Mouse (Mus musculus): ENCODE measurements around the gene Gm20547.
A peak's percentile ranks its signal among the peaks of the same experiment; 100 is the strongest.
"Not testable (repeated sequence)": the region's sequence is repeated elsewhere in the genome, so short reads cannot be mapped to it uniquely, and the experiment has no call there.

Gene Gm20547

DNA sequence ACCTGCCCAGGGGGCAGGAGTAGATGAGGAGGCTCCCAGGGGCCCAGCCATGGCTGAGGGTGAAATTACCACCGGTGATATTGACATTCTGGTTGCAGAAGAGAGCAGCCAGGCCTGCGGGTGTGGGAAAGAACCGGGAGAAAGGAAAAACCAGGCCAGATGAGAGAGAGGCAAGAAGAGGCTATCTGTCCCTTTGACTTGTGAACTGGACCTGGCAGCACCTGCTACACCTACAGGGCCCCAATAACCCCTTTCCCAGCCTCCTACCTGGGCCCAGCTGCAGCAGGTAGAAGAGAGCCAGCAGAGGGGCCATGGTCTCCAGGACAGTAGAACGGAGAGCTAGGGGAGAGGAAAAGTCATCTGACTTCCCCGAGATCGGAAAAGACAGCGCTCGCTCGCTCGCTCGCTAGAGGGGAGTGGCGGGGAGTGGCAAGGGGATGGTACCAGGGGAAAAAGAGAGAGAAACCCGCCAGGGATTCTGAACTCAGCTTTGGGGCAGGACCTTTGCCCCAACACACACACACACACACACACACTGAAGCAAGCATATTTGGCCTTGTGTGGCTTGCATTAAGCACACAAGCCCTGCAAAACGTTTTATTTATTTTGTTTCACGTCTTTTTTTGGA, at the start of gene Gm20547:
TSS of gene Gm20547 (minus strand) at position 360 of the 628 bp plus-strand sequence.
- DNase-seq, result peak in 1 of 2 experiments; percentile 37

DNA sequence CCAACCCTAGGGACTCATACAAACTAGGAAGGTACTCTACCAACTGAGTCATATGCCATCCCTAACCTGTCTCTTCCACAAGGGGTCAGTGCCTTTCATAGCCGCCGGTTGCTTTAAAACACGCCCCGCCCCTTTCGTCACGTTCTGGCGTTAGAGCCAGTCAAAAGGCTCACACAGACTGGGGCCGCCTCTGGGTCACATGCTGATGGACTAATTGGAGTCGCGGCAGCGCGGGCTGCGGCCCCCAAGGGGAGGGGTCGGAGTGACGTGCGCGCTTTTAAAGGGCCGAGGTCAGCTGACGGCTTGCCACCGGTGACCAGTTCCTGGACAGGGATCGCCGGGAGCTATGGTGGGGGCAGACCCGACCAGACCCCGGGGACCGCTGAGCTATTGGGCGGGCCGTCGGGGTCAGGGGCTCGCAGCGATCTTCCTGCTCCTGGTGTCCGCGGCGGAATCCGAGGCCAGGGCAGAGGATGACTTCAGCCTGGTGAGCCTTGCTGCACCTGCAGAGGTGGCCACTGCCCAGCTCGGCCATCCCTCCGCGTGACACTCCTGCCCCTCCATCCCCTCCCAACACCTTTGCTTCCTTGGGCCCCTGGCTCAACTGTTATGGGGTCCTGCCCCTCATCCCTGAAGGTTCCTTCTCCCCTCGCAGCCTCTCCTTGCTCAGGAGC, 49.4 kb upstream of the Gm20547 start, which contains the start of gene Neu1:
TSS of gene Neu1 (plus strand) at position 193 of the 674 bp plus-strand sequence.
- DNase-seq, result peak; percentile 99

DNA sequence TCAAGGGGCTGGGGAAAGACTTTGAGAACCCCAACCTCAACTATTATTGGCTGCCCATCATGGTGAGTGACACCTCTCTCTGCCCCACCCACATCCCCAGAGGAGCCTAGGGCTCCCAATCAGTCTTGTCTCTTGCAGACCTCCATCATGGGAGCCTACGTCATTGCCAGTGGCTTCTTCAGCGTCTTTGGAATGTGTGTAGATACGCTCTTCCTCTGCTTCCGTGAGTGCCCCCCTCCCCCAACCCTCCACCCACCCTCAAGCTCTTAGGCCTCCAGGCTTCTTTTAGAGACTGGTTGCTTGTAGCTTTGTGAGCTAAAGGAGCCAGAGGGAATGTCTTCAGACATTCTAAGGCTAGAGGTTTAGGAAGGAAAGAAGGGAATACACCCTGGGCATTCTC, 47.0 kb upstream of the Gm20547 start:
- DNase-seq, result no peak

DNA sequence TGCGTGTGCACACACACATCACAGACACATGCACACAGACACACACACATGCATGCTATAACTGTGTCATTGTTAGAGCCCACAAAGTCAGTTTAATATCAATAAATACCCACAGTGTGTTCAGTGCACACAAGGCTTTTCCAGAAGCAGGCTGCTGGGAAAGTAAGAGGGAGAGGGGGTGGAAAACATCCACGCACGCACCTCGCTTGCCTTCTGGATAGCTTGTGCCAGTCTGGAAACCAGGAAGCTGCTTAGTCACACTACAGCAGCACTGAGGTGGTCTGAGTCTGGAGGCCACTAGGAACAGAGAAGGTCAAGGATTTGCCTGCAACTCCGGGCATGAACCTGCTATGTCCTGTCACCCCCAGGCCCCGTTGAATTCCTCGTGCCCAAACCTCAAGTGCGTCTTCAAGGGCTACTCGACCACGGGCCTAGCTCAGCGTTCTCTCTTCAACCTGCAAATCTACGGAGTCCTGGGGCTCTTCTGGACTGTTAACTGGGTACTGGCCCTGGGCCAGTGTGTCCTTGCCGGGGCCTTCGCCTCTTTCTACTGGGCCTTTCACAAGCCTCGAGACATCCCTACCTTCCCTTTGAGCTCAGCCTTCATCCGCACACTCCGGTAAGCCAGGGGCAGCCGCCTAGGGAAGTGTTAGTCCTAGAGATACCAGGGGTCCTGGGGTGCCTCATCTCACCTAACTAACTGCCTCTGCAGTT, 45.6 kb upstream of the Gm20547 start:
- no peak for DNase-seq

DNA sequence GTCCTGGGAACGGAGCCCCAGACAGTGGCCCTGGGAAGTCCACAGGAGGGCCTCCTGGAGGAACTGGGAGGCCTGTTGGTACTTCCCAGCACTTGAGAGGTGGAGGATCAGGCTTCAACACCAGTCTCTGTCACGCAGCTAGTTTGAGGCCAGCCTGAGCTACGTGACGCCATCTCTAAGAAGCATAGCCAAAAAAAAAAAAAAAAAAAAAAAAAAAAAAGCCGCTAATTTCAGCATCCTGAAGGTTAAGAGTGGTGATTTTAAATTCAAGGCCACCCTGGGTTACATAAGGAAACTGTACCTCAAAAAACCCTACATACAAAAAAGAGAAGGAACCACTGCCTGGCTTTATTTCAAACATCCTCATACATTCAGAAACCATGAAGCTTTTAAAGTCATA, 42.4 kb upstream of the Gm20547 start:
- DNase-seq, result no peak

DNA sequence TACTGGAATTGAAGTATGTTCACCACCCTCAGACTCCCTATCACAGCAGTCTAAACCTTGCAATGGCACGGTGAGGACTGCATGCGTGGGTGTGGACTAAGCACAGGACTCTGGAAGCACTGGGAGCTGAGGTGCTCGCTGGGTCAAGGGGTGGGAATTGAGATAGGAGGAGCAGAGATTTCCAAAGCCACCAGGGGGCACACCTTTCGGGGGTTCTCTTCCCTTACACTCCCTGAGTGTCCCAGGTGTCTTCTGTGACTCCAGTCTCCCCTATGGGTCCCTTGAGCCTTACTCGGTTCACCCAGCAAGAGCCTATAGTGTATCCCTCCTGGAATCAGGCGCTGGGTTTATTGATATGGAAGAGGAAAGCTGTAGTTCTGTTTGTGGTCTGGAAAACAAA, 41.1 kb upstream of the Gm20547 start:
- no peak for DNase-seq

DNA sequence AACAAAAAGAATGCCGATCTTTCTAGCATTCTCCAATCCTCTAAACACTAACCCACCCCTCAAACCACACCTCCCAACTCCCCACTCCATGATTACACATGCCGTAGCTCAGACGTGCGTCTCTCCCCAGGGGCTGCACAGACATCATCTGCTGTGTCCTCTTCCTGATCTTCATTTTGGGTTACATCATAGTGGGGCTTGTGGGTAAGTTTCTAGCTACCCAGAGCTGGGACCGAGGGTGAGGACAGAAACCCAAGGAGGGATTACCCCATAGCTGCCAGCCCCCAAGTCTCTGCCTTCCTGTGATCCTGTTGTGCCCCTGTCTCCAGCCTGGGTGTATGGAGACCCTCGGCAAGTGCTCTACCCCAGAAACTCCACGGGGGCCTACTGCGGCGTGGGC, 35.3 kb upstream of the Gm20547 start:
- no peak for DNase-seq

DNA sequence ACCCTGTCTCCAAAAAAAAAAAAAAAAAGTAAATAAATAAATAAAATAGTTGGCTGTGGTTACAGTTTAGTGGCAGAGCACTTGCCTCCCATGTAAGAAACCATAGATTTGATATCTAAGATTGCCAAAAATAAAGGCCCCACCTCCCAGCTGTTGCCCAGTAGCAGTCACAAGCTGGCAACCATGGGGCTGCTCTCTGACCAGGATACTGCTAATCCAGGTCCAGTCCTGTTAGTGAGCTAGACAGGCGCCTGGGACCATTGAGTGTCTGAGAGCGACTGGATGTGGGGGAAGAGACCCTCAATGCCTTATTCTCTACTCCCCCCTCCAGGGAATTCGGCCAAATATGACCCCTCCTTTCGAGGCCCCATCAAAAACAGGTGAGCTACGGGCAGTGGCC, 34.5 kb upstream of the Gm20547 start:
- no peak for DNase-seq

DNA sequence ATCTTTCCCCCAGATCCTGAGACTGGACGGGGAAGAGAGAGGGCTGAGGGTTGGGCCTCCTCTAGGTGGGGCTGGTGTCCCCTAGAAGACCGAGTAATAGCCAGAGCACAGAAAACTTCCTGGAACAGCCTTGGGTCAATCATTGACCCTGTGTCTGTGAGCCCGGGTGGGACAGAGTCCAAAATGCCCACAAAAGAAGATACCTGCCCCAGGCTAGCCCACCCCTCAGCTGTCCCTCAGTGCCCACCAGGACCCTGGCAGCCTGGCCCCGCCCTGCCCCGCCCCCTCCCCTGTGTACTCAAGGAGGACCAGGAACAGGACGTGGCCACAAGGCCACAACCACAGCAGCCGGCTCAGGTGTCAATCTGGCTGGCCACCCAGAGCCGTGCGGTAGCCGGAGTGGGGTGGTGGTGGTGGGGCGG, 33.6 kb upstream of the Gm20547 start:
- DNase-seq, result peak; percentile 85 to 89

DNA sequence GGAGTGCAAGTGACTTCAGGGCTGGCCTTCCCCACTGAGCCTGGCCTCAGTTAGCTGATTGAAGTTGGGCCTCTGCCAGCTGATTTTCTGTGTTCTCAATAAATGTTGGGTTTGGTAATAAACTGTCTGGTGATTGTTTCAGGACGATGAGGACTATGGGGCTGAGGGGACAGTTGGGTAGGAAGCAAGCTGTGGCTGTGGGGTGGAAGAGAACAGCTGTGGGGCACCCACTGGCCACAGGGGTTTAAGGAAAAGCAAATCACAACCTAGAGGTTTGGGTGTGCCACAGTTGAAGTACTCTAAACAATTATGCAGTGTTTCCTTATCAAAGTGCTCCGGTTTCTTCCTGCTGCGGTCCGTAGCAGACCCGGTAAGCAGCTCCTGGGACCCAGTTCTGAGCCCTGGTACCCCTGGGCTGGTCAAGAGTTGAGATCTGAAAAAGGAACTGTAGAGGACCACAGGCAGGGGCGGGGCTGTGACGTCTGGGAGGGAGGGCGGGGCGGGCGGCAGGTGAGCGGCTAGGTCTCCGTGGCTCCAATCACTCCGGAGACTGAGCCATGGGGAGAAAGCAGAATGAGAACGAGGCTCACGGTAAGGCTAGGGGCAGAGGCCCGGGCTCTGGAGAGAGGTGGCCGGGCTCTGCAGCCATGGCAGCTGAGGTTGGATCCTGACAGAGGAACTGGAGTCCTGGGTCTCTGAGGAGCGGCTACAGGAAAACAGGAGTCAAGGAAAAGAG, 32.3 kb upstream of the Gm20547 start, which contains the start of gene Slc44a4:
TSS of gene Slc44a4 (plus strand) at position 537 of the 736 bp plus-strand sequence.
- DNase-seq, result peak in 1 of 2 experiments; percentile 59

DNA sequence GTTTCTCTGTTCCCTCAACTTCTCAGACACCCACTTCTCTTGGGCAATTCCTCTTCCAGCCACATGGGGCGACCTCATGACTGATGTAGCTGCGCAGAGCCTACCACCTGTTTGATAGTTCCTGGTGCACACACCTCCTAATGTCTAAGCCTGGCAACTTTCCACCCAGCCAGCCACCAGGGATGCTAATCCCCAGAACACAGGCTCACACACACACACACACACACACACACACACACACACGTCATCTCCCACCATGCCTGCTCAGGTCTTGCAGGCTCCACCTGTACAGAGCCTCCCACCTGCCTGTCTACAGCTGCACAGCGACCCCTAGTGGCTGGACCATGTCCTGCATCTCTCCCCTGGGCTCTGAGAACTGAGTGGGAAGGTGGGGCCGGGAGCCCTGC, 30.1 kb upstream of the Gm20547 start:
- DNase-seq, result peak; percentile 70 to 90

DNA sequence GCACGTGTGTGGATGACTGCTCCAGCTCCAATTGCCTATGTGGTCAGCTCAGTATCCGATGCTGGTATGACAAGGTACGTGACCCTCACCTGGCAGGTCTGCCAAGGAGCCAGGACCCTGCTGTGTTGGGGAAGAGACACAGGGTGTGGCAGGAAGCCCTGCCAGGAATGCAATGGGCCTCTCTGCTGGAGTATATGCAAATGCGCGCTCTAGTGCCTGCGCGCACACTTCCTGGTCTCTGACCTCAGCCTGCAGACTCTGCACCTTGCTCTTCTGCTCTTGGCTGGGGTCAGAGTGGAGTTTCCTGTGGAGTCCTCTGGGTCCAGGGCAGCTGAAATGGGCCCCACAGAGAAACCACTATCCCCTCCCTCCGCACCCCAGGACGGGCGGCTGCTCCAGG, 29.1 kb upstream of the Gm20547 start:
- peak; percentile 66 to 73 for DNase-seq

DNA sequence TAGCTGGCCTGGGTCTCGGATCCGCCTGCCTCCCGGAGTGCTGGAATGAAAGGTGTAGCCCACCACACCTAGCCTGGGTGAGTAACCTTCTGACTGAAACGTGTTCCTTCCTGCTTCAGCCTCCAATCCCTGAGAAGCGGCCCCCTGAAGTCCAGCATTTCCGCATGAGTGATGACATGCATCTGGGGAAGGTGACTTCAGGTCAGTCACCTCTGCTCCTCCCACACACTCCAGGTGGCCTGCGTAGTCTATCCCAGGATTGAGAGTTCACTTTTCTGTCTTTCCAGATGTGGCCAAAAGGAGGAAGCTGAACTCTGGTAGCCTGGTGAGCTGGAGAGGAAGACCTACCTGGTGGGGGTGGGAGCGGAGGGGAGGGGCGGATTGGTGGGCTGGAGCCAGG, 21.1 kb upstream of the Gm20547 start:
- DNase-seq, result no peak

DNA sequence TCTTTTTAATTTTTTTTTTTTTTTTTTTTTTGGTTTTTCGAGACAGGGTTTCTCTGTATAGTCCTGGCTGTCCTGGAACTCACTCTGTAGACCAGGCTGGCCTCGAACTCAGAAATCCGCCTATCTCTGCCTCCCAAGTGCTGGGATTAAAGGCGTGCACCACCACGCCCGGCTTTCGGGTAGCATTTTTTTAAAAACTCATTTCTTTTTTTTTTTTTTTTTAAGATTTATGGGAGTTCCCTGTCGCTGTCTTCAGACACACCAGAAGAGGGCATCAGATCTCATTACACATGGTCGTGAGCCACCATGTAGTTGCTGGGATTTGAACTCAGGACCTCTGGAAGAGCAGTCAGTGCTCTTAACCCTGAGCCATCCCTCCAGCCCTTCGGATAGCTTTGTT, 20.1 kb upstream of the Gm20547 start:
- DNase-seq, result not testable (repeated sequence)

DNA sequence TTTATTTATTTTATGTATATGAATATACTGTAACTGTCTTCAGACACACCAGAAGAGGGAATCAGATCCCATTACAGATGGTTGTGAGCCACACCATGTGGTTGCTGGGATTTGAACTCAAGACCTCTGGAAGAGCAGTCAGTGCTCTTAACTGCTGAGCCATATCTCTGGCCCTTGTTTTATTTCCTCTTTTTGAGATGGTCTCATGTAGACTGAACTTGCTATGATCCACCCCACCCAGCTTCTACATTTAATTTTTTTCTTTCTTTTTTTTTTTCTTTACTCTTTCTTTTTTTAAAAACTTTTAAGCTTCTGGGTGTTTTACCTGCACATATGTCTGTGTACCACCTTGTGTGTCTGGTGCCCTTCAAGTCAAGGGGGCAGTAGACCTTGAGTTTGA, 19.0 kb upstream of the Gm20547 start:
- not testable (repeated sequence) for DNase-seq

DNA sequence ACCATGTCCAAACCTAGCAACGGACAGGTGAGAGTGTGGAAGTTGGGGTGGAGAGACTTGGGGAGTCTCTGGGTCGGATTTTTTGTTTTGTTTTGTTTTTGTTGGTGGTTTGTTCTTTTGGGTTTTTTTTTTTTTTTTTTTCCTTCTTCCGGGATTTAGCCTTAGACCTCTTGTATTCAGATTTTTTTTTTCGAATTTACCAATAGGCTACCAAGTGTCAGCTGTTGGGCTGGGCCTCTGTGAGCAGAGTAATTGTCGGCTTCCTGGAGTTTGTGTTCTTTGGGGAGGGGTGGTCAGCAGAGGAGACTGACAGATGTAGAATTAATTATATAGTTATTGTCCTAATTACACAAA, 18.0 kb upstream of the Gm20547 start:
- DNase-seq, result peak; percentile 32 to 51

DNA sequence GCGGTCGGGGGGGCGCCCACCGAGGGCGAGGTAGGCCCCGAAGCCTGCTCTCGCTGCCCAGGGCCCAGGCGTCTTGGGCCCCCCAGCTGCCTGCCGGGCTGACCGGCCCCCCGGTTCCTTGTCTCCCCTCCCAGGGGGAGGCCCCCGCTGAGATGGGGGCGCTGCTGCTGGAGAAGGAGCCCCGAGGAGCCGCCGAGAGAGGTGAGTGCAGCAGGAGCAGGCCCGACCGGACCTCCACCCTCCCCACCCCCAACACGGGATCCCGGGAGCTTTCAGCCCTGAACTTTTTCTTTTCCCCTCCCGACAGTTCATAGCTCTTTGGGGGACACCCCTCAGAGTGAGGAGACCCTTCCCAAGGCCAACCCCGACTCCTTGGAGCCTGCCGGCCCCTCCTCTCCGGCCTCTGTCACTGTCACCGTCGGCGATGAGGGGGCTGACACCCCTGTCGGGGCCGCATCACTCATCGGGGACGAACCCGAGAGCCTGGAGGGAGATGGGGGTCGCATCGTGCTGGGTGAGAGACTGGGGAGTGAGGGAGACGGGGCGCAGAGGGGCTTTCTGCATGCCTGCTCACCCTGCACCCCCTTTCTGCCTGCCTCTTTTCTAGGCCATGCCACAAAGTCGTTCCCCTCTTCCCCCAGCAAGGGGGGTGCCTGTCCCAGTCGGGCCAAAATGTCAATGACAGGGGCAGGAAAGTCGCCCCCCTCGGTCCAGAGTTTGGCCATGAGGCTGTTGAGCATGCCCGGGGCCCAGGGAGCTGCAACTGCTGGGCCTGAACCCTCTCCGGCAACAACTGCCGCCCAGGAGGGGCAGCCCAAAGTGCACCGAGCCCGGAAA, 17.4 kb upstream of the Gm20547 start:
- peak in 1 of 2 experiments; percentile 52 for DNase-seq

DNA sequence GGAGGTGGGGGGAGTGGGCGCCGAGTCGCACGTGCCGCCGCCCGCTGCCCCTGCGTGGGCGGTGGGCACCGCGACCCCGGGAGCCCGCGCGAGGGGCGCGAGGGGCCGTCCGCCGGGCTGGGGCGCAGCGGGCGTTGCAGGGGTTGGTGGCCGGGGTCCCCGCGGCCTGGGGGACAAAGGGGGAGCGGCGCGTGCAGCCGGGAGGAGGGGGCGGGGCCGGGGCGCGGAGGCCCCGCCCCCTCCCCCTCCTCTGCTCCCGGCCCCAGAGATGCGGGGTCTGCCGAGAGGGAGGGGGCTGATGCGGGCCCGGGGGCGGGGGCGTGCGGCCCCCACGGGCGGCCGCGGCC, 16.8 kb upstream of the Gm20547 start:
- no peak for DNase-seq

DNA sequence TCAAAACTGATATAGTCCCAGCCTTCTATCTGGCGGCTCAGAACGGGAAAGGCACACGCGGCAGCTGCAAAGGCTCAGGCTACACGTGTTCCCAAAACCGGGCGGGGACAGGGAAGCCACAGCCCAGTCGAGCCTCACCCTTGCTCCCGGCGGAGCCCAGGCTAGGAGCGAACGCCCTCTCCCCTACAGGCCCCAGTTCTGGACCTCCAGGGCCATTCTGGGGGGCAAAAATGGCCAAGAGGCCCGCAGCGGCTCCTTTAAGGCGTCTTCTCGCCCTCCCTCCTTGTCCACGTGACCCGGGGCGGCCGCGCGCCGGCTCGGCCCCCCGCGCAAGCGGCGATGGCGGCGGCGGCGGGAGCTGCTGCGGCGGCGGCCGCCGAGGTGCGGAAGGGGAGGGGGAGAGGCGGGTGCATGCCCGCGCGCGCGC, 16.3 kb upstream of the Gm20547 start, which contains the start of the genes C2 and Ehmt2:
TSS of gene C2 (minus strand) at position 106 of the 427 bp plus-strand sequence.
TSS of gene Ehmt2 (plus strand) at position 310 of the 427 bp plus-strand sequence.
- DNase-seq, result peak; percentile 70 to 78

DNA sequence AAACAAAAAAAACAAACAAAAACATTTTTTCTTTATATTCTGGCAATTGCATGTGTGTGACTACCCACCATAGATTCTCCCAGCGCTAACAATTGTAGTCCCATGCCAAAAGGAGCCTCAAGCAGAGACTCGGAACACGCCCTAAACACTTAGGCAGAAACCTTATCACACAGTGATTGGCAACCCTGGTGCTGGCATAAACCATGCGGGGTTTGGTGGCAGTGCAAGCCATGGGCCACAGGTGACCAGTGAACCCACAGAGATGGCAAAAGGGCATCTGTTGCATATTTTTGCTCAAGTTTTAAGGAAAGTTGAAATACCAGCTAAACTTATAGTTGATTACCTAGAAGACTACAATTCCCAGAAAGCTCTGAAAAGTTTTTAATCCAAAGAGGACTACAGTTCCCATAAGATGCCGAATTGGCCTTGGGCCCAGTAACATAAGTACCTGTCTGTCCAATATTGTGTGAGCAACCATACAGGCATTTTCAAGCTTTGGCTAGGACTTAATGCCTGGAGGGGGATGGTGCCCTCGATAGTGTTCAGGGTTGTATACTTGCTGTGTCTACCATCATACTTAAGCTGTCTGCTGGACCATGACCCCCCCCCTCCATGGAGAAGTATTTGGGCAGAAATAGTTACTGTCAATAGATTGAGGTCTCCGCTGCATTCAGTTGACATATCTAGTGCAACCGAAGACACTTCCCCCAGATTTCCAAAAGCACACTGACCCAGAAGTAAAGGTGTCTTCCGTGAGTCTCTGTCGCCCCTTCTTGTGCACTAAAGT, 15.7 kb upstream of the Gm20547 start:
- DNase-seq, result peak; percentile 37 to 48

DNA sequence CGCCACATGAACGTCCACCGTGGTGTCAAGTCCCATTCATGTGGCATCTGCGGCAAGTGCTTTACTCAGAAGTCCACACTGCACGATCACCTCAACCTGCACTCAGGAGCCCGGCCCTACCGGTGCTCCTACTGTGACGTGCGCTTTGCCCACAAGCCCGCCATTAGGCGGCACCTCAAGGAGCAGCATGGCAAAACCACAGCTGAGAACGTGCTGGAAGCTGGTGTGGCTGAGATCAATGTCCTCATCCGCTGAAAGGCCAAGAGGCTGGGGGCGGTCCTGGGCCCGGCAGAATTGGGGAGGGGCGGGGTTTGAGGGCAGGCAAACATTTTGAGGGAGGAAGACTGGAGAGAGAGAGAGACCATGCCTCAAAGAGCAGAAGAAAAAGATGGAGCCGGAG, 14.5 kb upstream of the Gm20547 start:
- no peak for DNase-seq

Measured in kidney, adult 8-10 months (tissue).